ENCODE assay signal across 20 mouse cellular contexts in genomic region chr1:89184839-89185238, GRCm38 (mm10).
"Had no signal": no experiment of that assay in that cellular context is flagged by ENCODE, and none has a peak within 500 bp of the region (broad histone marks: within the 10 kb centered on the region; RNA-seq: fewer than 3 reads in every experiment).

No protein-coding gene starts in this region.

- H3K4me3 ChIP-seq: heart, embryonic 13.5 days; heart, embryonic 15.5 days; hindbrain, embryonic 13.5 days; hindbrain, embryonic 15.5 days; kidney, embryonic 15.5 days; limb, embryonic 13.5 days; limb, embryonic 15.5 days; liver, embryonic 12.5 days had no signal

- H3K4me2 ChIP-seq: heart, embryonic 11.5 days; heart, embryonic 13.5 days; heart, embryonic 15.5 days; hindbrain, embryonic 13.5 days; hindbrain, embryonic 15.5 days; kidney, embryonic 15.5 days; limb, embryonic 13.5 days; limb, embryonic 15.5 days; liver, embryonic 12.5 days had no signal

- H3K27me3 ChIP-seq: heart, embryonic 13.5 days; heart, embryonic 15.5 days; hindbrain, embryonic 13.5 days; hindbrain, embryonic 15.5 days; kidney, embryonic 15.5 days; limb, embryonic 13.5 days; limb, embryonic 15.5 days; liver, embryonic 12.5 days had no signal

- H3K9ac ChIP-seq: heart, embryonic 13.5 days; heart, embryonic 15.5 days; hindbrain, embryonic 13.5 days; hindbrain, embryonic 15.5 days; kidney, embryonic 15.5 days; limb, embryonic 13.5 days; limb, embryonic 15.5 days; liver, embryonic 12.5 days; liver, embryonic 14.5 days had no signal

- DNase-seq: gastrocnemius, postnatal 14 days; gastrocnemius, postnatal 36 days; heart, postnatal 14 days; kidney, adult 11 months; kidney, adult 2 months; kidney, adult 9 months; kidney, postnatal 14 days; kidney, postnatal 36 days had no signal

- ATAC-seq: hindbrain, postnatal 0 days; liver, embryonic 12.5 days had no signal

- H3K27ac ChIP-seq: heart, embryonic 13.5 days; hindbrain, embryonic 15.5 days; hindbrain, postnatal 0 days; kidney, embryonic 15.5 days; kidney, postnatal 0 days; limb, embryonic 13.5 days; limb, embryonic 15.5 days; liver, embryonic 12.5 days; liver, embryonic 14.5 days had no signal

- H3K36me3 ChIP-seq: heart, embryonic 13.5 days; heart, embryonic 15.5 days; hindbrain, embryonic 13.5 days; hindbrain, embryonic 15.5 days; kidney, embryonic 15.5 days; limb, embryonic 13.5 days; limb, embryonic 15.5 days; liver, embryonic 12.5 days had no signal

- H3K9me3 ChIP-seq: heart, embryonic 13.5 days; heart, embryonic 15.5 days; hindbrain, embryonic 13.5 days; hindbrain, embryonic 15.5 days; kidney, embryonic 15.5 days; limb, embryonic 13.5 days; limb, embryonic 15.5 days; liver, embryonic 12.5 days had no signal

- H3K4me1 ChIP-seq: liver, embryonic 12.5 days had no signal
